Mouse (Mus musculus) cerebellum, adult 18-20 months (tissue): ENCODE measurements around the gene Ube2g1.
"Not testable (repeated sequence)": the region's sequence is repeated elsewhere in the genome, so short reads cannot be mapped to it uniquely, and the experiment has no call there.

Source experiments
- DNase-seq, 2 experiments: peaks; one replicate each; pipeline ENCODE4 v3.0.0; 2021

Ube2g1 gene

DNA sequence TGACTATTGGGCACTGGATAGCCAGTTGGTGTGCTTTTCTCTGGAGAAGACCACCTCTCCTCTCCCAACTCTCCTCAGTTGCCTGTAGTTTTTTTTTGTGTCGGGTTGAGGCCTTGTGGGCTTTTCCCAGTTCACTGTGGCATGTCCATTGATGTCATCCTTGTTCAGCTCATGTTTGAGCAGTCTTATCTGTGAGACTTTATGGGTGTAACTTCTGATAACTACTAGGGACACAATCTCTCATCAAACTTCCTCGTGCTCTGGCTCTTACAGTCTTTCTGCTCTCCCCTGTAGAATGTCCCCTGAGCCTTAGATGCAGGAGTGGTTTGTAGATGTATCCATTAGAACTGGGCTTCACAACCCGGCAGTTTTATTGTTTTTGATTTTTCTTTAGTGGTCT is 87.9 kb downstream of the Ube2g1 start:
- DNase-seq: no peak

- no peak for DNase-seq
These were observed 89.4 kb downstream of the Ube2g1 start for GRCm38 (mm10) chr11:72696368-72696971.

DNA sequence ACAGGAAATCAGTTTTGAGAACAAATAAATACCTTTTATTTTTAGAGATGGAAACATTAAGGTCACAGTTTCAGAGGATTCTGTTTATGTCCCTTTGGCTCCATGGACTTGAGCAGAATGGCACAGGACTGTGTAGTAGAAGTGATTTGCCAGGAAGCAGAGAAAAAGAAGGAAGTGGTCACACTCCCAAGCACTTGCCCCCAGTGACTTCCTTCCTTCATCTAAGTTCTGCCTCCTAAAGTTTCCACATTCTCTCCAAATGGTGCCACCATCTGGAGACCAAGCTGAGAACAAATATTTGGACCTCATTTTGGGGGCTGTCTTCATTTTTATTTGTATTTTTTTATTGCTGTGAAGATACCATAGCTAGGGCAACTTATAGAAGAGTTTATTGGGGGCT is 90.2 kb downstream of the Ube2g1 start:
- no peak for DNase-seq

GRCm38 (mm10) chr11:72705111-72705510 is 98.0 kb downstream of the Ube2g1 start:
- not testable (repeated sequence) for DNase-seq

GRCm38 (mm10) chr11:72712721-72713120 is 105.6 kb downstream of the Ube2g1 start:
- peak; percentile 9 to 15 for DNase-seq

DNA sequence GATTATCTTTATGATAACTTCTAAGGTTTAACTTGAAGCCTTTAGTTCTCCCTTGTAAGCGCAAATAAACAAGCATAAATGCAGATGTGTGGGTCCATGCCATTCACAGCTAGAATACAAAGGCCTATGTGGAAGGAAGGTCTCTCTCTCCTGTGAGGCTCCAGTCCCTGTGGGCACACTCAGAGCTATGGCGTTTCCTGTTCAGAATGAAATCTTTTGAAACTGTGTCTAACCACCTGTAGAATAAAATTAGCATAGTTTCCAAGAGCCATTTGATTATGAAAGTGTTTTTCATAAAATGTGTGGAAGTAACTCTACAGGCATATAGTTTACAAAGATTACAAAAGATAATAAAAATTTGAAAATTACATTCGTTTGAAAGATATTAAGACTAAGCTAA is 111.1 kb downstream of the Ube2g1 start:
- DNase-seq: no peak

GRCm38 (mm10) chr11:72723165-72723564 is 116.1 kb downstream of the Ube2g1 start:
- no peak for DNase-seq

DNA sequence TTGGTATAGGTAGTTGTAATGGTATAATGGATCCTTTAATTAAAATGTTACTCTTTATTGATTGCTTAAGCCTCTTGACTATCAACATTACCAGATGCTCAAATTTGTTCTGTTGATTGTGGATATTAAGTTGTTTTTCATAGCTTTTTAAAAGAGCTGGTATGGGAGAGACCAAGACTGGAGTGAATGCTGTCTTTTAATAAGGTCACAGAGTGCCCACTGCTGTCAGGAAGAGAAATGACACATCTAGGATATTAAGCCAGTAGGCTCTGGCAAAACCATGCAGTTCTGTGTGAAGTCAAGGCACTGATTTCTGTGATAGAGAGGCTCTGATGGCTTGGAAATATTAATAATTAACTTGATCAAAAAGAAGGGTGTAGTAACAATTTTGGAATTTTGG is 116.8 kb downstream of the Ube2g1 start:
- DNase-seq: peak; percentile 30 to 45

DNA sequence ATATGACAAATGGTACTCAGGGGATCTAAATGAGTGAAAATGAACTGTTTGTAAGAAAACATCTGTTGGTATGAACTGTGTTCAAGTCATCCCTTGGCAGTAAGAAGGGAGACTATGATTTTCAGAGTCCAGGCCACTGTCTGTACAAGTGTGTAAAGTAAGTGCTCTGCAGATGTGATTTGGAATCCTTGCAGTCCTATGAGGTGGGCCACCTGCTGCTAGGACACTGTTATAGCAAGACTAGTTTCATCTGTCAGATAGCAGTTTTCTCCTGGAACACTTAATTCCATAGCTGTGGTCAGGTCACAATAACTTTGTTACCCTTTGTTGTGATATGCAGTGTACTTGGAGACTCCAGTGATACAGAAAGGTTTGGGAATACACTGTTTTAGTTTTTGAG is 118.9 kb downstream of the Ube2g1 start:
- no peak for DNase-seq

GRCm38 (mm10) chr11:72733736-72734135 is 126.7 kb downstream of the Ube2g1 start:
- no peak for DNase-seq

- DNase-seq: no peak
These were observed 127.9 kb downstream of the Ube2g1 start for GRCm38 (mm10) chr11:72734840-72735518.

- DNase-seq: no peak
These were observed 128.4 kb downstream of the Ube2g1 start for GRCm38 (mm10) chr11:72735519-72735860.
